Mouse (Mus musculus) ES-Bruce4 (cell line): ENCODE measurements around the gene C4bp. TPM values are rescaled to one million over a fixed set of nuclear protein-coding genes. Genes with fewer than 3 reads are reported as not detected.

Experiments used
- H3K27ac ChIP-seq: 2 replicates; pipeline ENCODE4 v1.5.1; 2012; ENCODE audit warnings: low read length, inconsistent platforms; ENCODE audit not compliant: insufficient read depth
- H3K27me3 ChIP-seq: 2 replicates; pipeline ENCODE4 v1.6.1; 2012; ENCODE audit warnings: mild to moderate bottlenecking, low read length, inconsistent platforms; ENCODE audit not compliant: control insufficient read depth, poor library complexity, insufficient read depth, severe bottlenecking
- H3K36me3 ChIP-seq: 2 replicates; pipeline ENCODE4 v1.6.1; 2012; ENCODE audit warnings: inconsistent platforms, mild to moderate bottlenecking, low read length, moderate library complexity; ENCODE audit not compliant: control insufficient read depth, poor library complexity, insufficient read depth, severe bottlenecking
- H3K4me1 ChIP-seq: one replicate; pipeline ENCODE4 v1.8.1; 2011; ENCODE audit warnings: low read length; ENCODE audit not compliant: control insufficient read depth, insufficient read depth
- H3K4me3 ChIP-seq: 2 replicates; pipeline ENCODE4 v1.5.1; 2011; ENCODE audit warnings: low read depth, mild to moderate bottlenecking, low read length
- H3K9ac ChIP-seq: 2 replicates; pipeline ENCODE4 v1.6.1; 2012; ENCODE audit warnings: low read depth, mild to moderate bottlenecking, inconsistent platforms; ENCODE audit not compliant: poor library complexity, severe bottlenecking
- H3K9me3 ChIP-seq: replicated peaks from 2 replicates; pipeline ENCODE4 v1.6.1; 2012; ENCODE audit warnings: mild to moderate bottlenecking, low read length, inconsistent platforms; ENCODE audit not compliant: control insufficient read depth, poor library complexity, insufficient read depth, severe bottlenecking
- CTCF ChIP-seq: IDR thresholded peaks from one replicate; pipeline ENCODE4 v1.8.1; 2011; ENCODE audit warnings: low read depth, low read length
- EP300 ChIP-seq: IDR thresholded peaks from 2 replicates; pipeline ENCODE4 v1.6.1; 2011; ENCODE audit warnings: low read depth, low read length; ENCODE audit not compliant: insufficient read depth
- POLR2A ChIP-seq: IDR thresholded peaks from one replicate; pipeline ENCODE4 v1.8.1; 2011; ENCODE audit warnings: low read length; ENCODE audit not compliant: insufficient read depth
- polyA plus RNA-seq: library from polyadenylated mRNA; stranded (reverse); fragments of >200 nt; gene quantifications from 2 replicates; pipeline ENCODE4 v1.2.4, GENCODE M21; 2011; ENCODE audit warnings: low read depth; ENCODE audit not compliant: missing spikeins, insufficient read depth, insufficient read length

The C4bp gene
- not detected in 2 replicates for polyA plus RNA-seq

DNA sequence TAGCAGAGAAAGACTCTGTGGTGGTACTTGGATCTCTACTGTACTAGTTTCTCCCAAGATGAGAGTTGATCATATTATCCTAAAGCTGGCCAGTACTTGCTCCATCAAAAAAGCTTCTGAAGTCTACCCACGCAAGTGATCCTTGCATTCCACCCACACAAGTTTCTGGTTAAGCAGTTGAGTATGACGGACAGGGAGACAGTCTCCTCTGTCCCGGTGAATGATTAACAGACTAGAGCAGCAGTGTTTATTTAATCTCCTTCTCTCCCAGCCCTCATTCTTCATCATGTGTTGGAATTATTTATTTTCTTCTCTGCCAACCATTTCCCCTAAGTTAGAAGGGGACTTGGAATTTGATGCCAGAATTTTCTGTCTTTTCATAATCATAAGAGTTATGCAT lies at the start of gene C4bp:
Gene C4bp, minus strand, starts transcription at position 179 of the 400 bp plus-strand sequence.
- no peak within 1 kb of the TSS for H3K27ac ChIP-seq
- peaks cover 6% of the 10 kb centered on the region for H3K9me3 ChIP-seq
- H3K36me3 ChIP-seq = no peaks in the 10 kb centered on the region
- H3K9ac ChIP-seq = no peak within 1 kb of the TSS
- no peak within 1 kb of the TSS for H3K4me3 ChIP-seq
- H3K27me3 ChIP-seq = no peaks in the 10 kb centered on the region
- TF ChIP-seq POLR2A (no peak), EP300 (no peak), CTCF (no peak)
- H3K4me1 ChIP-seq = no peaks in the 10 kb centered on the region

DNA sequence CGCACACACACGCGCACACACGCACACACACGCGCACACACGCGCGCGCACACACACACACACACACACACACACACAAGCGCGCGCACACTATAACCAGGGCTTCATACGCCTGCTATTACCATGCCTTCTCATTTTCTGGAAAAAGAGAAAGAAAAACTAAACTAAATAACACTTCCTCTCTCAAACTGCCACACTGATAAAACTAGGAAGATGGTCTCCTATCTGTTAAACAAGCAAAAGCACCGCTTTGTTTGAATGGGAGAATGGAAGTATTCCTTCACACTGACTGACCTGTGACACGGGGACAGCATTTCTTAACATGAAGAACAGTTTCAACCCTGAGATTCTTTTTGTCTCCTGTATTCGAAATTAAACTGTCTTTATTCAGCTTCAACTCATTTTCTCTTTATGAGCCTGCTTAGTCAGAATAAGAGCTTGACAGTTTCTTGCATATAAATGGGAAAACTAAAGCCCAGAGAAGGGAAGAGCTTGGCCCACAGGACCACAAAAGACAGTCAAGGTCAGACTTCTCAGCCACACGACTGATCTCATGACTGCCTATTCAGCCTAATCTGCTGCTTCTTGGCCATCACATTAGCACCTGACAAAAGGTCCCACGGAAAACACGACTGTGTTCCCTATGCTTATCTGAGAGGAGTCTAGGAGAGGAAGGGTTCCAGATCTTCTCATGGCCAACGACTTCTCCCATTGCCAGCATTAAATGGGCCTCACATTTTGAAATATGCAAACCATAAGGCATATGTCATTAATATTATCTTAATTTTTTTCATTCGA lies 49.0 kb upstream of the C4bp start:
- TF ChIP-seq CTCF (no peak), POLR2A (no peak), EP300 (no peak)
- no peaks in the 10 kb centered on the region; the same call in 1 of the 2 replicates for H3K36me3 ChIP-seq
- H3K9ac ChIP-seq = no peak overlapping the region
- no peak overlapping the region for H3K27ac ChIP-seq
- H3K4me3 ChIP-seq = no peak overlapping the region
- H3K4me1 ChIP-seq = no peaks in the 10 kb centered on the region
- no peaks in the 10 kb centered on the region for H3K27me3 ChIP-seq
- no peaks in the 10 kb centered on the region for H3K9me3 ChIP-seq

DNA sequence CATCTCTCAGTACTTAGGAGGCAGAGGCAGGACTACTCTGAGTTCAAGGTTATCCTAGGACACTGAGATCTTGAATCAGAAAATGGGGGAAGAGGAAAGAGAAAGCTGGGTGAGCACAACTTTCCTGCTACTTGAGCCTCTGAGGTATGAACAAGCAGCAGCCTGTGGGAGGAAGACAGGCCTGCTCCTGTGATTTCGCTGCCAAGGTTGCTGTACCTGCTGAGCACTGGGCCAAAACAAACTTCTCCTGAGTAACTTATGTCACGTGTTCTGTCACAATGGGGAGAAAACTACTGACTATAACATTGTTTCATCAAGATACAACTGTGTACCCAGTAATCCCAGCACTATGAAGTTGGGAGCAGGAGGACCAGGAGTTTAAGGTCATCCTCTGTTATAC lies 42.2 kb upstream of the C4bp start:
- Histone ChIP-seq H3K36me3 (peaks cover 3% of the 10 kb centered on the region), H3K27me3 (no peaks in the 10 kb centered on the region), H3K4me3 (no peak overlapping the region), H3K4me1 (no peaks in the 10 kb centered on the region), H3K27ac (no peak overlapping the region), H3K9ac (no peak overlapping the region), H3K9me3 (no peaks in the 10 kb centered on the region)
- no peak for TF ChIP-seq POLR2A
- no peak for TF ChIP-seq EP300
- TF ChIP-seq CTCF = no peak

DNA sequence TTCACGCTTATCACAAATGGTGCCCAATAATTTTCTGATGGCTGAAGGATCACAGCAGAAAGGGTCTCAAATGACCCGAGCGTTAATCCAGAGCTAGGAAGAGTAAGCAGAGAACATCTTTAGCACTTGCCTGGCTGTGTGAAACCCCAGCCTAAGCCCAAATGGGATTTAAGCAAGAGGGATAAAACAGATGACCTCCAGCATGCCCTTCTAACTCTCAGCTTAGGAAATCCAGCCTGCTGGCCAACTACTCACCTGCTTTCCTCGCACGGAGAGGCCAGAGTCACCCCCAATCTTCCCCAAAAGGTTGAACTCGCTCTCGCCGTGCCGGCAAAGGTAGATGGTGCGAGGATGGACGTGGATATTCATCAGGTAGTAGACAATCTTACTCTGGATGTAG lies 40.5 kb upstream of the C4bp start:
- H3K36me3 ChIP-seq = peaks cover 3% of the 10 kb centered on the region
- H3K27me3 ChIP-seq = no peaks in the 10 kb centered on the region
- TF ChIP-seq POLR2A (no peak), EP300 (no peak), CTCF (no peak)
- no peak overlapping the region for H3K27ac ChIP-seq
- H3K4me3 ChIP-seq = no peak overlapping the region
- no peaks in the 10 kb centered on the region for H3K4me1 ChIP-seq
- no peak overlapping the region for H3K9ac ChIP-seq
- H3K9me3 ChIP-seq = no peaks in the 10 kb centered on the region

DNA sequence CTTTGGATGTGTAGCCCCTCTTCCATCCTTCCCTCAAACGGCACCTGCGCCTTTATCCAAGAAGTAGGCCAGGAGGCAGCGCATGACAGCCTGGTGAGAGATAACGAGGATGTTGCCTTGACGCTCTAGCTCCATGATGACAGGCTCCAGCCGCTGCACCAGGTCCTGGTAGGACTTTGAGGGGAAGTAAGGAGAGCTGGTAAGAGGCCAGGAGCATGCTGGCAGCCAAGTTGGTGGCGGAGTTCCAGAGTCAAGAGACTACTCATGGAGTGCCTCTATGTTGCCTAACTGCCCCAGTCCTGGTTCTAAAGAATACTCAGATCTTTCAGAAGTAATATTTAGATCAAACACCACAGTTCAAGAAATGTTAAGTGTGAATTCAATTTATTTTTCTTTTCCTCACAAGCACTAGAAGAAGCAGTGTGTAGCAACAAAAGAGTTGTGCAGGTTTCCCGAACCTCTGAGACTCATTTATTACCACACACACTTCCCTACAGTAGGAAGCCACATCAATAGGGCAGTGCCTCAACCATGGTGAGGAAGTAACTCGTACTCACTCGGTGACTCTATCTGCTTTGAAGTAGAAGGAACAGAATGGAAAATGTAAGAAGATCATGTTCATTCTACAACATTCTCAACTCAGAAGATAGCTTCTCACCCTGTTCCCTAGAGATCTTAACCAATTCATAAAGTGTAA lies 38.7 kb upstream of the C4bp start:
- no peaks in the 10 kb centered on the region for H3K4me1 ChIP-seq
- H3K27ac ChIP-seq = no peak overlapping the region
- H3K36me3 ChIP-seq = peaks cover 3% of the 10 kb centered on the region; the same call in 1 of the 2 replicates
- H3K9me3 ChIP-seq = no peaks in the 10 kb centered on the region
- no peaks in the 10 kb centered on the region for H3K27me3 ChIP-seq
- TF ChIP-seq POLR2A = no peak
- no peak for TF ChIP-seq EP300
- no peak for TF ChIP-seq CTCF
- H3K9ac ChIP-seq = no peak overlapping the region
- H3K4me3 ChIP-seq = no peak overlapping the region

DNA sequence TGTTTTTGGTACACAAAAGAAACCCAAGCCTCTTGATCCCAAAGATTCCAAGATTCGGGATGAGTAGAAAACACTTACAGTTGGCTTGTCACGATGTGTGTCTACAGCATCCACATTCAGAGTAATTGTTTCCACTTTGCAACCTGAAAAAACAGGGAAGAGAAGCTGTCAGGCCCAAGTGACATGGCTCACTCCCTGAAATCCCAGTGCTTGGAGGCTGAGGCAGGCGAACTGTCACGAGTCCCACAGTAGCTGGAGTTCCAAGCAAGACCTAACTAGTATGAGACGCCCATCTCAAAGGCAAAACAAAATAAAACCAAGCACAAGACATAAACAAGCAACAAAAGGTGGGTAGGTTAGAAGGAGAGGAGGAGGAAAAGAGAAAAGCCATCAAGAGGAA lies 37.2 kb upstream of the C4bp start:
- no peak for TF ChIP-seq CTCF
- no peak for TF ChIP-seq POLR2A
- TF ChIP-seq EP300 = no peak
- peaks cover 3% of the 10 kb centered on the region; the same call in 1 of the 2 replicates for H3K36me3 ChIP-seq
- no peaks in the 10 kb centered on the region for H3K9me3 ChIP-seq
- no peak overlapping the region for H3K4me3 ChIP-seq
- no peak overlapping the region for H3K9ac ChIP-seq
- no peak overlapping the region for H3K27ac ChIP-seq
- H3K27me3 ChIP-seq = no peaks in the 10 kb centered on the region
- no peaks in the 10 kb centered on the region for H3K4me1 ChIP-seq
